Mouse (Mus musculus) megakaryocyte, embryonic 14.5 days (primary cell): ENCODE data around the gene Etv4. TPM values are rescaled to one million over a fixed set of nuclear protein-coding genes. Genes with fewer than 3 reads are reported as not detected.

Source experiments
- H3K27me3 ChIP-seq: replicated peaks from 2 replicates; pipeline ENCODE3; 2012; ENCODE audit warnings: inconsistent platforms
- H3K36me3 ChIP-seq: replicated peaks from 2 replicates; pipeline ENCODE3; 2012; ENCODE audit warnings: low read length, inconsistent platforms, mixed read lengths
- H3K4me1 ChIP-seq: 2 replicates; pipeline ENCODE4 v1.6.1; 2012; ENCODE audit warnings: inconsistent platforms
- H3K4me3 ChIP-seq: replicated peaks from 2 replicates; pipeline ENCODE3; 2012; ENCODE audit warnings: moderate library complexity, mild to moderate bottlenecking, inconsistent platforms
- H3K9me3 ChIP-seq: 2 replicates; pipeline ENCODE4 v1.6.1; 2012; ENCODE audit warnings: inconsistent platforms
- FLI1 ChIP-seq: IDR thresholded peaks from 2 replicates; pipeline ENCODE4 v1.6.1; 2012; ENCODE audit warnings: low read length, inconsistent platforms, mixed read lengths
- GATA1 ChIP-seq: IDR thresholded peaks from 3 replicates; pipeline ENCODE4 v1.6.1; 2012; ENCODE audit warnings: mixed read lengths, low read length, inconsistent platforms, borderline replicate concordance
- polyA plus RNA-seq: library from polyadenylated mRNA; stranded (reverse); fragments of >175 nt; gene quantifications from 2 replicates; pipeline ENCODE4 v1.2.3, GENCODE M21; 2012; ENCODE audit warnings: low replicate concordance; ENCODE audit not compliant: insufficient read depth

Gene Etv4
- 12.0 and 22.5 TPM in 2 replicates for polyA plus RNA-seq

- Histone ChIP-seq H3K36me3 (no peaks in the 10 kb centered on the region), H3K4me1 (peaks cover 27% of the 10 kb centered on the region), H3K27me3 (peaks cover 88% of the 10 kb centered on the region), H3K9me3 (no peaks in the 10 kb centered on the region), H3K4me3 (peak within 1 kb of the TSS; percentile 93)
- TF ChIP-seq FLI1 (no peak), GATA1 (no peak)
Observed at GRCm38 (mm10) chr11:101785143-101785851, at the start of gene Etv4. Gene Etv4, minus strand, starts transcription at chr11:101785371.

GRCm38 (mm10) chr11:101832001-101832400, 46.8 kb upstream of the Etv4 start:
- H3K9me3 ChIP-seq = 0 out of 2 replicates have a peak, but pooled peaks cover 2% of the 10 kb centered on the region
- H3K4me3 ChIP-seq = no peak overlapping the region
- H3K27me3 ChIP-seq = peaks cover 68% of the 10 kb centered on the region
- no peaks in the 10 kb centered on the region for H3K4me1 ChIP-seq
- no peak for TF ChIP-seq FLI1
- no peak for TF ChIP-seq GATA1
- no peaks in the 10 kb centered on the region for H3K36me3 ChIP-seq

GRCm38 (mm10) chr11:101830616-101831015, 45.4 kb upstream of the Etv4 start:
- Histone ChIP-seq H3K9me3 (0 out of 2 replicates have a peak, but pooled peaks cover 2% of the 10 kb centered on the region), H3K36me3 (no peaks in the 10 kb centered on the region), H3K27me3 (peaks cover 63% of the 10 kb centered on the region), H3K4me1 (no peaks in the 10 kb centered on the region), H3K4me3 (no peak overlapping the region)
- no peak for TF ChIP-seq GATA1
- TF ChIP-seq FLI1 = no peak

- no peaks in the 10 kb centered on the region for H3K4me1 ChIP-seq
- H3K9me3 ChIP-seq = 0 out of 2 replicates have a peak, but pooled peaks cover 2% of the 10 kb centered on the region
- TF ChIP-seq GATA1 (no peak), FLI1 (no peak)
- H3K36me3 ChIP-seq = no peaks in the 10 kb centered on the region
- no peak overlapping the region for H3K4me3 ChIP-seq
- H3K27me3 ChIP-seq = peaks cover 59% of the 10 kb centered on the region
Observed at GRCm38 (mm10) chr11:101830112-101830511, 44.9 kb upstream of the Etv4 start.

GRCm38 (mm10) chr11:101828718-101829117, 43.5 kb upstream of the Etv4 start:
- TF ChIP-seq FLI1 (no peak), GATA1 (no peak)
- no peaks in the 10 kb centered on the region for H3K36me3 ChIP-seq
- no peak overlapping the region for H3K4me3 ChIP-seq
- peaks cover 57% of the 10 kb centered on the region for H3K27me3 ChIP-seq
- H3K9me3 ChIP-seq = 0 out of 2 replicates have a peak, but pooled peaks cover 2% of the 10 kb centered on the region
- no peaks in the 10 kb centered on the region for H3K4me1 ChIP-seq

GRCm38 (mm10) chr11:101823210-101823609, 38.0 kb upstream of the Etv4 start:
- Histone ChIP-seq H3K4me3 (no peak overlapping the region), H3K36me3 (no peaks in the 10 kb centered on the region), H3K27me3 (peaks cover 42% of the 10 kb centered on the region), H3K9me3 (peaks cover 15% of the 10 kb centered on the region), H3K4me1 (no peaks in the 10 kb centered on the region)
- no peak for TF ChIP-seq GATA1
- no peak for TF ChIP-seq FLI1

- H3K27me3 ChIP-seq = peaks cover 48% of the 10 kb centered on the region
- H3K9me3 ChIP-seq = peaks cover 13% of the 10 kb centered on the region
- H3K4me3 ChIP-seq = no peak overlapping the region
- no peak for TF ChIP-seq GATA1
- TF ChIP-seq FLI1 = no peak
- H3K4me1 ChIP-seq = no peaks in the 10 kb centered on the region
- no peaks in the 10 kb centered on the region for H3K36me3 ChIP-seq
Observed at GRCm38 (mm10) chr11:101820899-101821298, 35.7 kb upstream of the Etv4 start.

DNA sequence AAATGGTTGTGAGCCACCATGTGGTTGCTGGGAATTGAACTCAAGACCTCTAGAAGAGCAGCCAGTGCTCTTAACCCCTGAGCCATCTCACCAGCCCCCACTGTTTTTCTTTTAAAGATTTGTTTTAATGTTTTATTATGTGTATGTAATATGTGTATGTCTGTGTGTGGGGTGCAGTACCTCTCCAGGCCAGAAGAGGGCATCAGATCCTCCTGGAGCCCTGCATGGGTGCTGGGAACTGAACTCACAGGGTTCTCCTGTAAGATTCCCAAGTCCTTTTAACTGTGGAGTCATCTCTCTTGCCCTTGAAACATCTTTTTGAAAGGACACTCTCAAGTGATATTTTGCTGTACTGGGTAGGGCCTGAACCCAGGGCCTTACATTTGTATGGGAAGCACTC, 34.7 kb upstream of the Etv4 start:
- Histone ChIP-seq H3K27me3 (peaks cover 55% of the 10 kb centered on the region), H3K4me1 (peaks cover 4% of the 10 kb centered on the region), H3K9me3 (peaks cover 13% of the 10 kb centered on the region), H3K4me3 (no peak overlapping the region), H3K36me3 (no peaks in the 10 kb centered on the region)
- no peak for TF ChIP-seq GATA1
- TF ChIP-seq FLI1 = no peak

DNA sequence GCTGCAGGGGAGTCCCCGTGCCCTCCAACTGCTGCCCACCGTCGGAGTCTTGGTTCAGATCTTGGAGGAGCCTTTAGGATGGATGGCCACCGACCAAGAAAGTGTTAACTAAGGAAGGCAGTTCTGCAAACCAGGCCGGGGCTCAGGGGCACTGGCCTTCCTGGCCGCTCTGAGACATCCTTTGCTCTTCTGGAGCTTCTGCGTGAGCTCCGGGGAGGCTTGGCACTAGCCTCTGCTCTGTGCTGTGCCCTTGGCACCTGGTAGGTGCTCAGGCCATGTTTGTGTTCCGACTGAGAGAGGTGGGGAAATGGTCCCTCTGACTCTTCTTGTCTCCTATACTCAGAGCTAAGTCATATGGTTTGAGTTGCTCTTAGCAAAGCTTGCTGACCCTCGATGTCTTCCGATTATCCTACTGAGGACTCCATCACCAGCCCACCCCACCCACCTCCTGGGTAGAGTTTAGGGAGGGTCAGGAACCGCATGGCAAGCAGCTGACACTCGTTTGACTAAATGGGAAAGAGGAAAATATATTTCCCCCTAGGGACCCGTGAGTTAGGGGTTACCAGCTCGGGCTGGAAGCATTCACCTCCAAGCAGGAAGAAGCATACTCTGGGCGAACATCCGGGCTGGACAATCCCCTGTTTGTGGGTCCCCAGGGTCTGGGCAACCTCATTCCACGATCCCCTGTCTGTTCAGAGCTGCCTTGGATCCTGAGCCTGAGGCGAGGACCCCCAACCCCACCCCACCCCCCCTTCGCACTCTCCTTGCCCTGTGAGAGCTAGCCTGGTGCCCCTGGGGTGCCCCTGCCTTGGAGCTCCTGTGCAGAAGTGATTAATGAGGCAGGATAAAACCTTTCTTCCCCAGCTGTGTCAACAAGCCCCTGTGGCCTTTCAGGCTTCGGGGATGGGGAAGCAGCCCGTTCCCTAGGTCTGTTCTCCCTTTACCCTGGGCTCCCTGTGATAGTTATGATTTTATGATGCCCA, 30.2 kb upstream of the Etv4 start:
- no peak for TF ChIP-seq GATA1
- no peak for TF ChIP-seq FLI1
- Histone ChIP-seq H3K36me3 (no peaks in the 10 kb centered on the region), H3K27me3 (peaks cover 63% of the 10 kb centered on the region), H3K9me3 (peaks cover 15% of the 10 kb centered on the region), H3K4me1 (peaks cover 14% of the 10 kb centered on the region), H3K4me3 (no peak overlapping the region)
